Mouse (Mus musculus) C2C12 (cell line): ENCODE data around the gene Olfr460. TPM values are rescaled to one million over a fixed set of nuclear protein-coding genes. Genes with fewer than 3 reads are reported as not detected.

Experiments used
- H3K27me3 ChIP-seq: one replicate; pipeline ENCODE4 v1.6.1; 2011; ENCODE audit not compliant: control insufficient read depth, insufficient read depth, insufficient read length
- H3K36me3 ChIP-seq: one replicate; pipeline ENCODE4 v1.6.1; 2011; ENCODE audit not compliant: control insufficient read depth, insufficient read depth
- H3K4me3 ChIP-seq: one replicate; pipeline ENCODE4 v1.5.1; 2011; ENCODE audit warnings: mild to moderate bottlenecking, control low read depth; ENCODE audit not compliant: poor library complexity, insufficient read depth, severe bottlenecking
- H3K79me2 ChIP-seq: one replicate; pipeline ENCODE4 v1.6.1; 2011; ENCODE audit not compliant: control insufficient read depth, insufficient read depth
- H3K79me3 ChIP-seq: one replicate; pipeline ENCODE4 v1.6.1; 2011; ENCODE audit warnings: low read depth, control low read depth
- H3ac ChIP-seq: one replicate; pipeline ENCODE3; 2011; ENCODE audit warnings: low read depth; ENCODE audit not compliant: control insufficient read depth, insufficient read length
- CEBPB ChIP-seq: IDR thresholded peaks from one replicate; pipeline ENCODE4 v1.6.1; 2011; ENCODE audit warnings: low read depth, mild to moderate bottlenecking, control low read depth, moderate library complexity
- CTCF ChIP-seq: IDR thresholded peaks from one replicate; pipeline ENCODE4 v1.5.1; 2011; ENCODE audit not compliant: control insufficient read depth, insufficient read depth, insufficient read length
- FOSL1 ChIP-seq: IDR thresholded peaks from one replicate; pipeline ENCODE4 v1.8.0; 2011; ENCODE audit warnings: mild to moderate bottlenecking, low read length; ENCODE audit not compliant: poor library complexity, insufficient read depth, severe bottlenecking
- MAX ChIP-seq: IDR thresholded peaks from one replicate; pipeline ENCODE4 v1.6.1; 2011; ENCODE audit warnings: mild to moderate bottlenecking, control low read depth
- MYOD1 ChIP-seq: IDR thresholded peaks from one replicate; pipeline ENCODE4 v1.6.1; 2011; ENCODE audit warnings: low read depth; ENCODE audit not compliant: control insufficient read depth, insufficient read length
- MYOG ChIP-seq: IDR thresholded peaks from one replicate; pipeline ENCODE4 v1.6.1; 2011; ENCODE audit not compliant: control insufficient read depth, insufficient read length; ENCODE audit errors: extremely low read depth
- USF1 ChIP-seq: IDR thresholded peaks from one replicate; pipeline ENCODE4 v1.6.1; 2011; ENCODE audit warnings: low read depth, mild to moderate bottlenecking, control low read depth, moderate library complexity
- polyA plus RNA-seq: library from polyadenylated mRNA; unstranded; fragments of >200 nt; fragmentation: generic; extraction: Trizol; gene quantifications from one replicate; pipeline ENCODE4 v1.2.1, GENCODE M21; 2012; ENCODE audit warnings: missing spikeins

The Olfr460 gene
- polyA plus RNA-seq, 1 experiment = not detected

DNA sequence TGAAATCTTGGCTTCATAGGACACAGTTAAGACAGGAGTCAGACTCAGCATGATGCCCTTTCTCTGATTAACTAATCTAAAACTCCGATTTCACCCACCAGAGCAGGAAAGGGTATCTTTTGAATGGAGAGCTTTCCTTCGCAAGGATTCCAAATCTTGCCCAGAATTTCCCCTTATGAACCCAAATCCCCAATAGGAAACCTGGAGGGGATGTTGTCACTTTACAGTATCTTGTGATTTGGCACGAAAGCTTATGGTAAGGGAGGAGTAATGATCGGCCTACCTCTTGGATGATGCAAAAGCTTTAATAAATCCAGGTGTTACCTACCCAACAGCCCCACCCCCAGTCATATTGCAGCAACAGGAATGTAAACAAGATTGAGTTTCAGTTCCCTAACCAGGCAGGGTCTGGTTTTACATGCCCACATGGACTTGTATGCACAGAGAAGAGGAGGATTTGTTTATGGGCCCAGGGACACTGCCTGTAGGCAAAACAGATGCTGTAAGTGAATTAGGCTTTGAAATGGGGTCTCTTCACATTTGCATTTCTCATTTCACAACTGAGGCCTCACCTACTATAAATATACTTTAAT, 44.1 kb downstream of the Olfr460 start, which contains the start of gene Tas2r138:
Gene Tas2r138, minus strand, starts transcription at position 51 of the 593 bp plus-strand sequence.
- no peak within 1 kb of the TSS for H3K4me3 ChIP-seq
- TF ChIP-seq MYOD1 (no peak), CTCF (no peak), MYOG (no peak), CEBPB (no peak), MAX (no peak), FOSL1 (no peak), USF1 (no peak)
- no peaks in the 10 kb centered on the region for H3K36me3 ChIP-seq
- H3K79me2 ChIP-seq = no peaks in the 10 kb centered on the region
- H3K27me3 ChIP-seq = no peaks in the 10 kb centered on the region
- H3ac ChIP-seq = no peak within 1 kb of the TSS
- H3K79me3 ChIP-seq = no peaks in the 10 kb centered on the region

DNA sequence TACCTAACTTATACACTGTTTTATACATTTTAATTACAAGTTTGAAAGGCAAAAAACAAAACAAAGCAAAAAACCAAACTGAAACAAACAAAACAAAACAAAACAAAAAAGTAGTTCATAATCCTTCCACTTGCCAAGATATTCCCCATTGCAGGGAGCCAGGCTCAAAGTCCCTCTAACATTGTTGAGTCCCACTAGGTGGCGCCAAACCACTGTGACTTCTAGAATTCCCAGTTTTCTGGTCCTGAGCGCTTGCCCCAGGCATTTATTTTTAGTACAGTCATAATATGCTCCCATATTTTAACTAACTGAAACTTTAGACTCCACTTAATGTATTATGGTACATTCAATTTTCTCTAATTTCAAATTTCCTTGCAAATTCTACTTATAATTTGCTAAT, 48.7 kb downstream of the Olfr460 start:
- H3K27me3 ChIP-seq = no peaks in the 10 kb centered on the region
- no peaks in the 10 kb centered on the region for H3K79me2 ChIP-seq
- no peak overlapping the region for H3ac ChIP-seq
- H3K79me3 ChIP-seq = no peaks in the 10 kb centered on the region
- TF ChIP-seq FOSL1 (no peak), CTCF (peak; percentile 36), MYOD1 (no peak), MYOG (no peak)
- no peaks in the 10 kb centered on the region for H3K36me3 ChIP-seq
- H3K4me3 ChIP-seq = no peak overlapping the region

Other genes starting within 250 kb of the Olfr460 start
- 11.0 TPM for gene Agk, start 244.3 kb upstream of the Olfr460 start, polyA plus RNA-seq
- gene E330009J07Rik, start 133.4 kb upstream of the Olfr460 start, polyA plus RNA-seq = 0.82 TPM
- not detected for gene Wee2, start 130.4 kb upstream of the Olfr460 start, polyA plus RNA-seq
- gene Ssbp1, start 98.1 kb upstream of the Olfr460 start, polyA plus RNA-seq = 40.5 TPM
- gene Tas2r137, start 78.3 kb upstream of the Olfr460 start, polyA plus RNA-seq = not detected
- not detected for gene Tas2r108, start 76.0 kb upstream of the Olfr460 start, polyA plus RNA-seq
- gene Prss37, start 50.0 kb upstream of the Olfr460 start, polyA plus RNA-seq = not detected
- not detected for gene Olfr461, start 14.4 kb upstream of the Olfr460 start, polyA plus RNA-seq
- gene Clec5a, start 16.3 kb downstream of the Olfr460 start, polyA plus RNA-seq = not detected
- gene Tas2r138, start 43.8 kb downstream of the Olfr460 start, polyA plus RNA-seq = not detected
- gene Mgam, start 59.3 kb downstream of the Olfr460 start, polyA plus RNA-seq = 0.54 TPM